Mouse (Mus musculus) olfactory bulb, adult 2 months (tissue): Measurements from ENCODE around the gene Rab3gap2.

Experiments
- CTCF ChIP-seq: fragments of 200-500 bp; IDR thresholded peaks from 2 replicates; pipeline ENCODE4 v1.5.1; 2012; ENCODE audit warnings: low read depth, mild to moderate bottlenecking, low read length, moderate library complexity; ENCODE audit not compliant: insufficient read depth
- POLR2A ChIP-seq: fragments of 200-500 bp; IDR thresholded peaks from 2 replicates; pipeline ENCODE4 v1.6.1; 2012; ENCODE audit warnings: mild to moderate bottlenecking, low read depth, low read length, moderate library complexity; ENCODE audit not compliant: insufficient read depth

GRCm38 (mm10) chr1:185203909-185204661, at the start of gene Rab3gap2:
- TF ChIP-seq POLR2A (peak; percentile 95), CTCF (no peak)
